Mouse (Mus musculus) hematopoietic stem cell, adult 5-6 weeks (primary cell): ENCODE measurements at regions not wholly inside any gene's neighbourhood (a gene's known extent, or its start where the extent isn't known, plus 50 kb on each side); places are given as distances from the start of the nearest gene placed in this dataset.
"Not testable (repeated sequence)": the region's sequence is repeated elsewhere in the genome, so short reads cannot be mapped to it uniquely, and the experiment has no call there.

ENCODE experiments used
- ATAC-seq, 2 experiments: fragments of 125-278 bp in 1 of 2; replicated peaks in 1 of 2; 2 replicates each; pipeline ENCODE4 v1.8.0; 2016 to 2017; ENCODE audit warnings: inconsistent platforms in 2 of 2, mild to moderate bottlenecking in 2 of 2, moderate number of reproducible peaks in 2 of 2, low read depth in 1 of 2, moderate TSS enrichment in 1 of 2; ENCODE audit not compliant: low FRiP score in 2 of 2, poor library complexity in 2 of 2, severe bottlenecking in 2 of 2, insufficient read depth in 1 of 2, low TSS enrichment in 1 of 2

DNA sequence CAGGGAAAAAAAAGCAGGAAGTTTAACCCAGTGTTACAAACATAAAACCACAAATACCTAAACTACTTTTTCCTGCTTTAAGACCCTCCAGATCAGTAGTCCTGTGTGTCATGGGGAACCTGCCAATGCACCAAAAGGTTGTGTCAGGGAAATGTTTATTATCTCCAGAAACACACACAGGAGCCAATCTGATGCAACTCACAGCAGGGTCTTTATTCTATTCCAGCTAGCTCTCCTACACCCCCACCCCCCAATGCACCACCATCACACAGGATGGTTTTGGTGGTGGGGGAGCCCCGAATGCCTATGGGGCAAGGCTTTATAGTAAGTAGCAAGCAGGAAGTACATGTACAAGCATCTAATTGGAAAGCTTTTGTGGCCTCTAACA is 85.7 kb upstream of the Smlr1 start:
- ATAC-seq, result not testable (repeated sequence)

DNA sequence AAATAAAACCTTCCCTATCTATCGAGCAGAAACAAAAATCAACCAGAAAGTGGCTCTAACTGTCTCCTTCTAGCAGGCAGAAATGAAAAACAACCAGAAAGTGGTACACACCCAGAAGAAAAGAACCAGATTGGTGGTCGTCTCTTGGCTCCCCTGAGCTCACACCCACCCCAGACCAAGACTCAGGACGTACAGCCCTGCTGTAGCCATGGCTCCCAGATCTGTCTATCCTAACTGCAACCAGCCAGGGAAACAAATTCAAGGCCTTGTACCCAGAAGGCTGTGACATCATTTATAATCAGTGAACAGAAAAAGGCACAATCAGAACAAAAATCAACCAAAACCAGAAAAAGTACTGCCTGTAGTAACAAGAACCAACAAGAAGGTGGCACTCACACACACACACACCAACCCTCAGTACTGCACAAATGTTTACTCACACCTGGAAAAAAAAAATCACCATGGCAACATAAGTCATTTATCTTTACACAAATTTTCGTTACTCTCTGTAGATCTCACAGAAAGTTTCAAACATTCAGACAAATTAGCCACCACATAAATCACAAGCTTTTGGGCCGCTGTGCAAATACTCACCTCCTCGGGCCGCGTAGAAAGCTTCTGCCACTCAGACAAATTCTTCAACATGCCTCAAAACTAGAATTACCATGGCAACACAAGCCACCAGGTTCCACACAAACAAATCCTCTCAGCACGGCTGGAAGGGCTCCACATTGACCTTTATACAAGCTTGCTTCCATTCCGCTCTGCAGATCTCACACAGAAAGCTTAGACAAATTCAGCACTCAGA is 85.1 kb upstream of the Smlr1 start:
- peak; percentile 80 to 84 for ATAC-seq

DNA sequence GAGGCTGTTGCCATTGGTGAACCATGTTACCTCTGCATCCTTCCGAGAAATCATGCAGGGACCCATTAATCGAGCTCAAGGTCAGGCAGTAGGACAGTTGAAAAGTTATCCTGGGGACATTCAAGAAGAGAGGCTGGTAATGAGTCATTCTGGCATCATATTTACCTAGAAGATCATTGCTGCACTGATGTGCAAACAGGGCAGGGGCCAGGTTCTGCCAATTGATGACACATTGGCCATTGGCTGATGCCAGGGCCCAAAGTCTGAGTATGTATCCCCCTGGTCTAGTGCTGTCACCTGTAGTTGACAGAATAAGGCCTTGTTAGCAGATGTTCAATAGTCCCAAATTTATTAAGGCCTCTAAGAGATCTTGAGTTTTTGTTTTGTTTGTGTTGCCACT is 83.6 kb upstream of the Smlr1 start:
- ATAC-seq, result no peak

DNA sequence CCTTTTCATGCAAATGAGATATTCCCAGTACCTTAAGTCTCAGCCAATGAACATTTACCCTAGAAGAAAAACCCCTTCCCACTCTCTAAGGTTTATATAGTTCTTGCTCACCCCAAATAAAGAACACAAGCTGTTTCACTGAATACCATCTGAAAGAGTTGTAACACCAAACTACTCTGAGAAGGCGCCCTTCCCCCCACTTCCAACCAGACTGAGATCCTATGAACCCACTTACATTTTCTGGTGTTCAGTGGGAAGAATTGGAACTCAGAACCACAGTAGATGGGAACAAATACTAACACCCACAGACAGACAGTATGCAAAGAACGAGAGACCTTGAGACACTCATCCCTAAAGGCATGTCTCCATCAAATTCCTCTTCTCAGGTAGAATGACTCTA is 65.4 kb upstream of the Smlr1 start:
- no peak for ATAC-seq

DNA sequence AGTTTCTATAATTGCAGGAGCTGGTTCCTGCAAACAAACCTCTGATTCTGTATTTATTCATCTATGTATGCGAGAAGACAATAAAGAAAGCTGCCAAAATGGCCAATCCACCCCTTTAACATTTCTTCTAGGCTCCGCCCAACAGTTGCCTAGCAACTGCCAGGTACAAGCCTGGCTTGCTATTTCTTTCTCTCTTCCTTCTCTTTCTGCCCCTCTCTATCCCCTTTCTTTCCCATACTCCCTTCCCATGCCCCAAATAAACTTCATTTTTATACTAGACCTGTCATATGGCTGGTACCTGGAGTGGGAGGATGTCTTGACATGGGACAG is 53.2 kb upstream of the Smlr1 start:
- ATAC-seq, result no peak

DNA sequence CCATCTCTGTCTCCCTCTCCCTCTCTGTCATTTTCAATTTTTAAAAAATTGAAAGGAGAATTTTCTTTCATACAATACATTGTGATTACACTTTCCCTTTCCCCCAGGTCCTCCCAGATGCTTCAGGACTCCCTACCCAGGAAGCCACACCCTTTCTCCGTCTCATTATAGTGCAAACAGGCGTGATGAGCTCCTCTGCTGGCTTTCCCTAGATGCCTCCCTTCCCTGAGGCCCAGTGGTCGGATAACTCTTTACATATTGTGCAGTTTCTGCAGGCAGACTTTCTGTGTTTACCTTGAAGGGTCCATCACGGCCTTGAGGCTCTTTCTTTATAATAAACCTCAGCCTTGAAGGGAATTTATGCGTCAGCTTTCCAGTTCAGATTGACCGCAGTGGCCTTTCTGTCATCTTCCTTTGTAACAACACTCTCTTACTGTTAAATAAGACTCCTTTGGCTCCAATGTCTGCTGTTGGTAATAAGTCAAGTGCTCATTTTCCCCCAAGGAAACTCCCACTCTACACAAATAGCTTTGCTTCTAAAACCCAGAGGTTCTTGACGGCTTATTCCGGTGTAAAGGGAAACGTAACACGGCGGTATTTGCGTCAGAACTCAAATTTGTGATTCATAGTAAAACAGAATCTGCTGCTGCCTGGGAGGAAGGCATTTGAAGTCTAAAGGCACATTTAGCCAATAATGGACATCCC is 52.7 kb upstream of the Smlr1 start:
- no peak for ATAC-seq
